Mouse (Mus musculus) left cerebral cortex, postnatal 36 days (tissue): ENCODE results near the gene Hdac7. TPM values are rescaled to one million over a fixed set of nuclear protein-coding genes. Genes with fewer than 3 reads are reported as not detected.

ENCODE experiments used
- DNase-seq, 2 experiments: peaks; one replicate each; pipeline ENCODE4 v3.0.0; 2021 to 2022; ENCODE audit warnings: low spot score in 2 of 2, mixed read lengths in 1 of 2
- intact Hi-C: fragments of 180-260 bp; cut with DNase I; formaldehyde crosslinking; loops from one replicate; pipeline ENCODE4 v1.15.1; 2025
- total RNA-seq, 2 experiments: library from RNA; stranded (reverse); gene quantifications; 2 replicates each; pipeline ENCODE4 v1.2.3; 2021

Gene Hdac7
- total RNA-seq, 2 experiments from 2014 or later, result 21.4 to 36.4 TPM

DNA sequence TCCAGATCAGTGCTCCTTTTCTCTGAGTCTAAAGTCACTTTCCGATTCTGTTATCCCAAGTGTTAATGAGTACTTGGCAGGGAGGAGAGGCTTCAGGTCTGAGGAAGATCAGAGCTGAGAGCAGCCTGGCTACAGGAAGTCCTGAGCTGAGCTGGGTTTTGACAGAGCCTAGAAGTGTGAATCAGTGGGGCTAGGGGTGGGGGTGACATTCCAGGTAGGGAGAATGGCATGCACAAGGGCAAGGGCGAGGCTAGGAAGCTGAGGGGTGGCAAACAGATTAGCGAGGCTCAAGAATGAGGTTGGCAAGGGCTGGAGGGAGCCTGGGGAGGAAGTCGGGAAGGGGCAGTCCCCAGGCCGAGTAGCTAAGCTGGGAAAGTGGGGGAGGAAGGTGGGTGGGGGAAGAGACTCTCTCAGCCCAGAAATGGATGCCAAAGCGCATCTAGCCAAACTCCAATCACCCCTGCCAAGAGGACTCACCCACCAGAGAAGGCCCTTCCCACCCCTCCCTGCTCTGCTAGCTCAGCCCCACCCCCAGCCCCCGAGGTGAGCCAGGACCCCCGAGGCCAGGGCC is 6.7 kb downstream of the Hdac7 start:
- intact Hi-C loops, result no loop called here
- DNase-seq, result no peak

DNA sequence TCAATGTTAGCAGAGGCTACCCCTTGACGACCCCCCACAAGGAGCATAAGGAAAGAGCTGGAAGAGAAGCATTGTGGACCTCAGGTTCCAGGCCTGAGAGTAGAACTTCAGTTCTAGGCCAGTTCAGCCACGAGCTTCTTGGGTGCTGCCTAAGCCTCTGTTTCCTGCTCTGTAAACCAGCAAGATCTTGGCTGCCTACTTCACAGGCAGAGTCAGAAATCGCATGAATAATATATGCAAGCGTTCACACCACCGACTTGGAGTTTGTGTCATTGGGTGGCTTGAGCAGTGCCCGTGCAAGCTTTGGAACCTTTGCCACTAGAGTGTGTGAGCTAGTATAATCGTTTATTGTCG is 7.4 kb downstream of the Hdac7 start:
- no peak for DNase-seq
- intact Hi-C loops, result no loop called here

DNA sequence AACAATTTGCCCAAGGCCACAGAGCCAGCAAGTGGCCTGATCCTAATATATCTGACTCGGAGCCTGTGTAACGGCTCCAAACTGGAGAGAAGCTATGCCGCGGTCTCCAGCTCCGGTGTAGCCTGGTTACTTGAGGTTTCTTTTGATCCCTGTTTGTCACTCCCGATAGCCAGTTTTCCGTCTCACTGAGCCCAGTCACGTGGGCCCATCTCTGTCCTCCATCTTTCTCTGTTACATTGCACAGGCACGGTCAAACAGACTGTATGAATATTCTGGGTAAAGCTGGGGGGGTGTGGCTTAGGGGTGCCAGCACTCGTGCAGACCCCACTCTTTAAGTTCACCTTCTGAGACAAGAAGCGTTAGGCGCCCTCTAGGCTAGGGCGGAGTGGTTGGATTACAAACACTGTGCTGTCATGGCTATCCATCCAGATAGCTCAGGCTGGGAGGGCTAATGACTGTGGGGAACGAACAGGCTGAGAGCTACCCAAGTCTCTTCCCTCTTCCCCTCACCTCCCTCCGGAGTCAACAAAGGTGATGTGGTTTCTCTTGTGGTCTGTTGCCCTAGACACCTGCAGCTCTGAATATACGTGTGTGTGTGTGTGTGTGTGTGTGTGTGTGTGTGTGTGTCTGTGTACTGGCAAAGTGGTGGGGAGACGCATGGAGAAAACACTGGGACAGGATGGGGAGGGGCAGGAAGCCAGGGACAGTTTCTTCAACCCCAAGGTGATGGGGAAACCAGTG is 8.0 kb downstream of the Hdac7 start:
- intact Hi-C loops, result no loop called here
- DNase-seq, result no peak

DNA sequence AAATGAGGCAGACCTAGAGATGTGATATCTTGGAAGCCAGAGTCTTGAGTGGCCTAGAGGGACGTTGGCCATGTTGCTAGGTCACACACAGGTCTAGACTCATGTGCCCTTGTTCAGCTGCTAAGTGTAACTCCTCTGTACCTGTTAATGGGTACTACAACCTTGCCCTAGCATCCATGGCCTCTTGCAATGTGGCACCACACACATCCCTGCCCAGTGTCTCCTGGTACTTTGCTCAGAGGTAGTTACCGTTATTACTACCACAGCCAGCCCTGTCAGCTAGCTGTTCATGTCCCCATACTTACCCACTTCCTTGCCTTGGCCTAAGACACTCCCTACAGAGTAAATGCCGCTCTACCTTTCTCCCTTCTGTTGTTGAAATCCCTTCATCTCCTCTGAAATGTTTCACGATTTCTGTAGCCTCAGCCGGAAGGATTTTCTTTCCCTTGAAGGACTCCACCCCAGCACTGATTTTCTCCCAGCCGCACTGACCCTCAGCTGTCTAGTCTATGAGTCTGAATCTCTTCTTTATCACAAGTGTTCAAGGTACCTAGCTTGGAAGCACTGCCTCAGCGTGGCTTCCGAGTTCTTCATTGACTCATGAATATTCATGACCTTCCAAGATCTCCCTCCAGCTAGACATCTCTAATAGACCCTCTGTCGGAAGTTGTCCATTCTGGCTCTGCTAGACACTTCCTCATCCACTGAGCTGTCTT is 11.4 kb downstream of the Hdac7 start:
- no peak for DNase-seq
- intact Hi-C loops, result loop anchor here (5.0 kb wide), 1 partner anchor 46 kb away; no protein-coding TSS in a partner anchor

DNA sequence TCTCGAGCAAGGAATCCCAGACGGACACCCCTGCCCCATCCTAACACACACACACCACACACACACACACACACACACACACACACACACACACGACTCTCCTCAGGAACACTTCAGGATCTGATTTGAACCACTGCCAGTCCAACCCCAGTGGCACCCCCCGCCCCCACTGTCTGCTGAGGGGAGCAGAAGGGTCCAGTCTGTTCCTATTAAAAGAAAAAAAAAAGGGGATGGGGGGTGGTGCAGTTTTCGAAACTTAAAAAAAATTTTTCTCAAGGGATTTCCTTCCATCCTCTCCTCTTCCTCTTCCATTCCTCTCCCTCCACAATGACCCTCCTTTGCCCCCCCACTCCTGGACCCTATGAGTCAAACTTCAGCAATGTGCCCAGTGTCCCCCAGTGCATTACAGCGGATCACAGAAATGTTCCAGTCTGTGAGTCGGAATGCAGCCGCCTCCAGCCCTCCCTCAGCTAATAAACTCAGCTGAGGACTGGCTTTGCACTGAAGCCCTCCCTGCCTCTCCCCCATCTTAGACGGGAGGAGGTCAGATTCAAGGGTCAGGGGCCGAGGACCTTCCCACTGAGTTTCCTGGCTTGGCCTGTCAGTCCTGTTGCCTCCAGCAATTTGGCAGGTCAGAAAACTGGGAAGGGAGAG is 12.2 kb downstream of the Hdac7 start:
- no peak for DNase-seq
- intact Hi-C loops, result loop anchor here (5.0 kb wide), 1 partner anchor 45 kb away; no protein-coding TSS in a partner anchor

DNA sequence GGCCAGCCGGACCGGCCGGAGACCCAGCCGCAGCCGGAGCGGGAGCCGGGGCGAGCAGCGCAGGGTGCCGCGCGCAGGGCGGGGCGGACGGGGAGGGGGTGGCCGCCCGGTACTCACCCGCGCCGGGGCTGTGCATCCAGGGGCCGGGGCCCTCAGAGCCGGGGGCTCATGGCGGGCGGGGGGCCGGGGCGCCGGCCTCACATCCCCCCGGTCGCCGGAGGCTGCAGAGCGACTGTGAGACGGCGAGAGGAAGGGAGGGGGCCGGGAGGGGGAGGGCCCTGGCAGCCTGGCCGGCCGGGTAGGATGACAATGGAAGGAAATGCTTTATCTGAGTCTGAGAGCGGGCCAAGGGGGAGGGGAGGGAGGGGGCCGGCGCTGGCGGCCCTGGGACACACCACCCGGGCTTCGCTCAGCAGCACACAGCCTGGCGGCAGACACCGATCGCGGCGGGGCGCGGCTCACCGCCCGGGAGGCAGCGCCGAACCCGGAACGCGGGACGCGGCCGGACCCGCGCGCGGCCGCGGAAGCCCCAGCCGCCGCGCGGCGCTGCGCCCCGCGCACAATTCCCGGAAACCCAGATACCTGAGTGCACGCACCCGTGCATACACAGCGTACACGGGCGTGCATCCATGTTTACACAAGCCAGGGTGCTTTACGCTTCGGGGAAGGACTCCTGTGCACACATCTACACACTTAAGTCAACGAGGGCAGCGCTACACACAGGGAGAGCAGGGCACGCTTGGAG is 12.9 kb downstream of the Hdac7 start:
- intact Hi-C loops, result loop anchor here (5.0 kb wide), 1 partner anchor 44 kb away; no protein-coding TSS in a partner anchor
- peak; percentile 70 to 74 for DNase-seq

DNA sequence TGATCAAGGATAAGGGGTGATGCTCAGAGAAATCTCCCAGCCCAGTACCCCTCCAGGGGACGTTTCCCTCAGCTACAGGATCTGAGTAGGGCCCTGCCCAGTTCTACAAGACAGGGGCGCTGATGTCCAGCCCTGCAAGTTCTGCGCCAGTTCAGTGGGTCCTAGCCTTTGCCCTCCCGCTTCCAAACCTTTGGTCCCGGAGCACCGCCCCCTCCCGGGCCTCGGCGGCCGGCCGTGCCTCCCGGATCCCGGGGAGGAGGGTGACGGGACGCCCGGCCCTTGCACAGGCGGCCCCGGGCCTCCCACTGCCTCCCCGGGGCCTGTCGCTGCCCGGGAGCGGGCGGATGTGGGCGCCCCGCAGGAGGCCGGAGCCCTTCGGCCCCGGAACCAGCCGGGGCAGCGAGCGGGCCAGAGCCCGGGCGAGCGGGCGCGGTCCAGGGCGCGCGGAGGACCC is 13.5 kb downstream of the Hdac7 start:
- DNase-seq, result peak in 1 of 2 experiments; percentile 60
- intact Hi-C loops, result loop anchor here (5.0 kb wide), 1 partner anchor 44 kb away; no protein-coding TSS in a partner anchor

DNA sequence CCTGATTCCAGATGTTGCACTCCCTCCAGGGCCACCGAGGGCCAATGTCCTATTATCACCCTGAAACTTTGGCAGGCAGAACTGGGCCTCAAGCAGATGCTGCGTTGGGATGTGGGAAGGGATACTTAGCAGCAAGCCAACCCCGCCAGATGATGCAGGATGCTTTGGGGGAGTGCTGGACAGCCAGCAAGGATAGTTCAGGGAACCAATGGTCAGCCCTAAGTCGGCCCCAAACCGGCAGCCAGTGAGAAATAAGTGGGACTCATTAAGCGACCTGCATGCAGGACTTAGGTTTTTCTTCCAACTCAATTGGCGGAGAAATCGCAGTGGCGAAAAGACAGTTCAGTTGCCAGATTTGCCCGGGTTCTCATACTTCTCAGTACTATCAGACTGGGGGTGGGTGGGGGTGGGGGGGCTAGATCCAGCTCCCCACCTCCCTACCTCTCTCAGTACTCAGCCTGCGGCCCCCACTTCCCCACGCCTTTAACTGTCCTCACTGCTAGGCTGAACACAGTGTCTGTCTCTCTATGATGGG is 14.0 kb downstream of the Hdac7 start:
- DNase-seq, result no peak
- intact Hi-C loops, result loop anchor here (5.0 kb wide), 1 partner anchor 43 kb away; no protein-coding TSS in a partner anchor

DNA sequence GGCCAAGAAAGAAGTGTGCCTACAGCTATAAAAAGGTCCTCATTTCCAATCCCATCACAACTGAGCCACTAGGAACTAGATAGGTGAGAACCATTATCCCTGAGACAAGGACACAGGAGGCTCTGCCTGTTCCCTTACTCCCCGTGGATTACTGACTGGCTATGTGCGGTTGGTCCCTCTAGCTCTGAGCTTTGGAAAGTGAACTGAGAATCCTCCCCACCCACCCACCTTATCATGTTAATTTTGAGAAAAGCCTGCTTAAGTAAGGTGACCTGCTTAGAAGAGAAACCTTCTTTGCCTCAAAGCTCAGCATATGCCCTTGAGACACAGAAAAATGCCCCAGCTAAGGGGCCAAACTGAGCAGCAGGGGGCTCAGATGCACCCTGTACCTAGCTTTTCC is 14.9 kb downstream of the Hdac7 start:
- no peak for DNase-seq
- intact Hi-C loops, result no loop called here

DNA sequence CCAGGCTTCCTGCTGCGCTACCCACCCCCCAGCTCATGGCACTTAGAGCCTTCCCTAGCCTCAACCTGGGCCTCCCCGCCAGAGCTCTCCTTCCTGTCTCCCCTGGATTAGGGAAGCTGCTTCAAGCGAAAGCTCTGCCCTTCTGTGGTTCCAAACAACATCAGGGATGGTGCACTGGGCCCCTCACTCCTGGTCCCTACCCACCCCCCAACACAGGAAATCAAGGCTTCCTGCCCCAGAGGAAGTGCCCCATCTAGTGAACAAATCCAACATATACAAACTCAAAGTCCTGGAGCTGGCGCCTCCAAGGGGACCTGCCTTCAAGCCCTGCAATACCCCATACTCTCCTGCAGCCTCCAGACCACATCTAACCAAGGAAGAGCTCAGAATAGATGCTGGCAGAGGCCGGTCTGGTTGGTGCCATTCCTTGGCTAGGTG is 15.4 kb downstream of the Hdac7 start:
- intact Hi-C loops, result no loop called here
- no peak for DNase-seq

DNA sequence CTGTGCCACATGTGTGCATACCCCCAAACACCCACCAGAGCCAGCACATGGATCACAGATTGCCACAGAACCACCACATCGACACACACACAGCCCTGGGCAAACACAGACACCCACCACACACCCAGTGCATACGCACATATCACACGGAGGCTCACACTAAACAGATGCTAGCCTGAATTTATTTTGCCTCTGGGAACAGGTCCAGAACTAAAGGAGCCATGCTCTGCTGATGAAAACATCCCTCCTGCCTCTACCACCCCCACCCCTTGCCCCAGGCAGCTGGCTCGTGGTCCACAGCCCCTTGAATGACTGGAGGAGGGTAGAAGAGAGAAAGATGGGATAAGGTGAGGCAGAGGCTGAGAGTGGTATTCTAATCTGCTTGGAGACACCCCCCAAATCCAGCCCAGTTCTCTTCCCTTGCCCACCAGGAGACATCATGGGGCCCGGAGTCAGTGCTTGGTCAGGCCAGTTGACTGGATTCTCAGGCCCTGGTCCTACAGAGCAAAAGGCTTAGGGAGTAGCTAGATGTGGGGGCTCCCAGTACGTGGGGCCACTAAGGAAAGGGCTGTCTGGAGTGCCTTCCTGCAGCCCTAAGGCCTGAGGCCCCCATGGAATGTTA is 16.0 kb downstream of the Hdac7 start:
- DNase-seq, result peak; percentile 59 to 62
- intact Hi-C loops, result no loop called here

DNA sequence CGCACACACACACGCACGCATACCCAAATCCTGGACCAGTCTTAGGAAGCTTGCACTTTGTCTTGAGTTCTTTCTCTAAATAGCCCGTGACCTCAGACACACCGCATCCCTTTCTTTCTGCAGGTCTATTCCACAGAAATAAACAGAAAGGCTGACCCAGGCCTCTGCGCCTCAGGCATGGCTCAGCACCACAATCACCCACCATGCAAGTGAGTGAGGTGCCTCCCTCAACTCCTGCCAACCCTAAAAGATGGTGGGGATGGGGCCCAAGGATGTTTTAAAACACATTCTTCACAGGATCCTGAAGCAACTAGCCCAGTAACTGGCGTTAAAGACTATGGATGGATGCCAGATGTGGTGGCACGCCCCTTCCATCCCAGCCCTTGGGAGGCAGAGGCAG is 16.9 kb downstream of the Hdac7 start:
- intact Hi-C loops, result no loop called here

DNA sequence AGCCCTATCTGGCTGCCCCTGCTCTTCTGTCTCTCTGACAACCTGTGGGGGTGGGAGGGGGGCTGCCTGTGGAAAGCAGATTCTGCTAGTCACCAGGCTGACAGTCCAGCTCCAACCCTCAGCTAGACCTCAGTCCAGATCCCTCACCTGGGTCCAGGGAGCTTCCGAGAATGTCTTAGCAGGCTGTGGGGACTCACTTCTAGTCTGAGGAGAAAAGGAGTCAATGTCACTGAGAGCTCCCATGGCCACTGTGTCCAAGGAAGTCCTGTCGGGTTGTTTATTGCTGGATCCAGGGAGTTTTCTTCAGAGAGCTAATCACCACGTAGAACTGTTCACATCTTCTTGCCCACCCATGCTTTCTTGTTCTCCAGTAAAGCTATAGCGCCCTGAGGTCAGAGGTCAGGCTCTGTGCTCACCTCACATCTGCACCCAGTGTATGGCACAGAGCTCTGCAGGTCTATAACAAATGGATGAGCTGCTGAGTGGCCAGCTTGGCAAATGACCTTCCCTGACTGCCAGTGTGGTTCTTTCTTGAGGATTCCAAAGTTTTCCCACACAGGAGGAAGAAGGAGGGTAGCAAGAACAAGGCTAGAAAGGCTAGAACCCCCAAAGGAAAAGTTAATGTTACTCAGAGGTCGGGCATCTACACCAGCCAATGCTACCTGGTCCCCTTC is 17.6 kb downstream of the Hdac7 start:
- DNase-seq, result no peak
- intact Hi-C loops, result no loop called here

More for the DNA sequence above, 16.9 kb downstream of the Hdac7 start:
- no peak for DNase-seq

DNA sequence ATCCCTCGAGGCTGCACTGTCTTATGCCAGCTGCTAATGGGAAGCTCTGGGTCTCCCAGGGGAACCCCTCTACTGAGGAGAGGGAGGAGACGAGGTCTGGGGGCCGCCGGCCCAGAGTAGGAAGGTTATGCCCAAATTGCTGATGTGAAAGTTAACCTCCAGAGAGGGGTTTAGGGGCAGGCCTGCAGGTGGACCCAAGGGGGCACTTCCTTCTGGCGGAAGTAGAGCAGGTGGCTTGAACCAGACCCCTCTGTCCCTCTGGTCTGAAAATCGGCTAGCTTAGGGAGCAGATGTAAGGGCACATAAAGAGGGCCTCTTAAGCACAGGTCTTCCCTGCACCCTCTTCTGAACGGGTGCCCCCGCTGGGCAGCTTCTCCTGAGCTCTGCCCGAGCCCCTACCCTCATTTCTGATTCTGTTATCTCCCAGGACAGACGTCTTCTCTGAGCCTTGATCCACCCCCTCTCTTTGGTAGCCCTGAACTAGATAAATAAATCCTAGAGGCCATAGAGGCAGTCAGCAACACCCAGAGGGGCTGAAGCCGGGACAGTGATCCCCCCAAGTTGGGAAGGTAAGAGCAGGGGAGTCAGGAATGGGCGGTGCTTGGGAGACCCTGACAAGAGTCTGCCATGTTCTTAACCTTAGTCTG is 18.2 kb downstream of the Hdac7 start:
- no peak for DNase-seq
- intact Hi-C loops, result no loop called here

DNA sequence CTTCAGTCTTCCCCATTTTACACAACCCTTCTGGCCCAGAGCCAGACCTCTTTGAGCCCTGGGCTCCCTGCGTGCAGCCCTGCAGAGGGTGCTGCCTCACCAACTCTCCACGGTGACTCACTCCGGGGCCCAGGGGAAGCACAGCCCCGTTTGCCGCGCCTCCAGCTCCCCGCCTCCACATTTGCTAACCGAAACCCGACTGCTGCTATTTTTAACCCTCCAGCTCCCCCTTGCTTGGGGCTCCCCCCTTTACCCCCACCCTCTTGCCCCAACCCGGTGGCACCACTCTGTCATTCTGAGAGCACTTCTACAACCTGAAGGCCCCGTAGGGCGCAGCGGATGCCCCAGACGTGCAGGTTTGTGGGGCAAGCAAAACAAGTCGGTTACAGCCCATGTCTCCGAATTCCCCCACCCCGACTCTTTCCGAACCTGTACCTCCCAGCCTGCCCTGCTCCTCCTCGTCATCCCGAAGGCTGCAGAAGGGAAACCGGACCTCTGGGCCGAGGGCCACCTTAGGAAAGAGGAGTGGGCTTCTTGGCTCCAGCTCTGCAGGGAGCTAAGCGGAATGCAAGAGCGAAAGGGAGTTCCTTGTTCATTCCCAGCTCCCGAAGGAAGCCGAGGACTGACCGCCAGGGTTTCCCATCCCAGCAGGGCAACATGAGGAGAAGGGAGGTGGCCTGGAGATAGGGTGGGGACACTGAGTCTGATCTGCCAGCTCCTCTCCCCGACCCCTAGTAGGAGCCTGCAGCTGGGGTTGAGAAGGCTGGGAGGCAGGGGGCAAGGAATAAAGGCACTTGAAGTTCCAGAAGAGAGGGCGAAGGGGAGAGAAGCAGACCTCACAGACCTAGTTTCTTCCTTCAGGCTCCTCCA is 19.0 kb downstream of the Hdac7 start:
- peak; percentile 80 to 82 for DNase-seq
- intact Hi-C loops, result no loop called here

DNA sequence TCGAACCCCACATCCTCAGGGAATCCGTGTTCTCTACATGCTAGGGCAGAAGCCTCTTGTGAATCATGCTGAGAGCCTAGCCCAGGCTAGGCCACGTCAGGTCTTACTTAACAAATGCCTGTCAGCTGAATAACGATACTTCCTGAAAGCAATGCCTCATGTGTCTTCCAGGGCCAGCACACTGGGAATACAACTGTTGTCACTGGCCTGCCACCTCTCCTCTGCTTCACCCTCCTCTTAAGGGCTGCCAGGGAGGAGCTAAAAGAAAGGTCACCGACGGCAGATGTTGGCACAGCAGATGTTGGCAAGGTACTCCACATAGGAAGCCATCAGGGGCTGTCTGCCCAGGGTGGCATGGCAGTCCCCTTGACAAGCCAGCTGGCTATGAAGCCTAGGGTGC is 20.3 kb downstream of the Hdac7 start:
- DNase-seq, result no peak
- intact Hi-C loops, result no loop called here

DNA sequence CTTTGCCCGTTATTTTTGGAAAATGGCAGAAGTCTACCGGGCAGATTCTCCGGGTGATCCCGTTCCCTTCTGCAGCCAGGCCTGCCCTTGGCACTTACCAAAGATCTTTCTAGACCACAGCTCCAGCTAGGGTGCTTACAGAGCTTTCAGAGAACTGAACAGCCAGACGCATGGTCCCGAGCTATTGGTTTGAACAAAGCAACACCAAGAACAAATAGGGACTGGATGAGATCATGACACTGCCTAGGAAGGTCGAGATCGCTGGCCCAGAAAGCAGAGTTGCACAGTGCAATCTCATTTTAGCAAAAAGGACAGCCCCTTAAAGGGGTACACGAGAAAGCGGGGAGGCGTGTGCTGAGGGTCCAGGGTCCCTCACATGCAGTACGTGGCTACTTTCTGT is 20.8 kb downstream of the Hdac7 start:
- intact Hi-C loops, result no loop called here
- DNase-seq, result no peak
